Mouse (Mus musculus): Measurements from ENCODE around the gene Slc15a4. TPM values are rescaled to one million over a fixed set of nuclear protein-coding genes. Genes with fewer than 3 reads are reported as not detected.

Slc15a4 gene
- 216 to 252 TPM (median 245 TPM) in 4 replicates for total RNA-seq (2023; ENCODE audit: inconsistent age)

GRCm38 (mm10) chr5:127632167-127633145, at the start of gene Slc15a4, which contains the start of gene Glt1d1:
TSS of gene Slc15a4 (minus strand) at chr5:127632897.
TSS of gene Glt1d1 (plus strand) at chr5:127632262.

Other genes with a start within 250 kb of the Slc15a4 start
- 0.39 TPM in 1 of 4 replicates, not detected in the others for gene Glt1d1, start 635 bp downstream of the Slc15a4 start, total RNA-seq (2023; ENCODE audit: inconsistent age)